ENCODE assay signal across 8 mouse cellular contexts in genomic region chr14:118180117-118180557, GRCm38 (mm10). TPM values are rescaled to one million over a fixed set of nuclear protein-coding genes. Genes with fewer than 3 reads are reported as not detected.
DNase-seq lines count a peak whose midpoint lies in the region; ATAC-seq and TF ChIP-seq lines count a peak whose summit lies in the region.

No protein-coding gene starts in this region.

- H3K79me2 ChIP-seq in myocyte (ENCODE audit: control insufficient read depth, insufficient read depth), result no peaks in the 10 kb centered on the region

- DNase-seq in CD4-positive, CD25-positive, alpha-beta regulatory T cell, adult 2 months (ENCODE audit: low read depth, low spot score), result peak; percentile 81
- peak; percentile 69 for DNase-seq in adrenal gland, postnatal 10 days
- DNase-seq in embryo, embryonic 9.5 days (ENCODE audit: extremely low spot score), result peak; percentile 76
- DNase-seq in heart, adult 18-20 months, result peak; percentile 85 to 87
- DNase-seq in liver, embryonic 14.5 days (ENCODE audit: low read depth in 3 of 3, low spot score in 3 of 3), result peak; percentile 50 to 61 (median 54)
- peak; percentile 57 for DNase-seq in testis, postnatal 10 days (ENCODE audit: low spot score)

- TF ChIP-seq POLR2A in myocyte (IDR thresholded peaks at IDR 0.05; ENCODE audit: insufficient read length, low read depth), result no peak

- H3K4me3 ChIP-seq in intestine, embryonic 16.5 days (ENCODE audit: low read length), result peak overlapping the region; percentile 64
- peak overlapping the region; percentile 59 to 95 for H3K4me3 ChIP-seq in liver, embryonic 14.5 days (ENCODE audit: insufficient read depth in 1 of 2, low read depth in 2 of 2, low read length in 2 of 2)
- peak overlapping the region; percentile 28 for H3K4me3 ChIP-seq in myocyte

- no peaks in the 10 kb centered on the region for H3K9me3 ChIP-seq in intestine, embryonic 16.5 days (ENCODE audit: control insufficient read depth, low read length)
- H3K9me3 ChIP-seq in liver, embryonic 14.5 days (ENCODE audit: control insufficient read depth, low read length), result no peaks in the 10 kb centered on the region

- no peak overlapping the region for H3ac ChIP-seq in myocyte (ENCODE audit: control insufficient read depth, insufficient read length)

- H3K27ac ChIP-seq in intestine, embryonic 16.5 days (ENCODE audit: low read length), result peak overlapping the region; percentile 63
- H3K27ac ChIP-seq in liver, embryonic 14.5 days, result no peak overlapping the region

- under 1% methylated on average over 20 of the region's 20 CpGs for WGBS in intestine, embryonic 16.5 days
- 0% methylated on average over 20 of the region's 20 CpGs for WGBS in liver, embryonic 14.5 days (ENCODE audit: insufficient replicate concordance)

- peak overlapping the region; percentile 67 for H3K4me2 ChIP-seq in intestine, embryonic 16.5 days (ENCODE audit: low read depth, low read length)
- peak overlapping the region; percentile 86 for H3K4me2 ChIP-seq in liver, embryonic 14.5 days (ENCODE audit: low read depth)
- H3K4me2 ChIP-seq in myocyte (ENCODE audit: low read depth), result peak overlapping the region; percentile 93

- TF ChIP-seq EP300 in liver, embryonic 14.5 days (IDR thresholded peaks at IDR 0.05; ENCODE audit: low read depth), result no peak

- H3K9ac ChIP-seq in intestine, embryonic 16.5 days (ENCODE audit: low read depth, low read length), result peak overlapping the region; percentile 69
- H3K9ac ChIP-seq in liver, embryonic 14.5 days (replicated peaks), result peak overlapping the region; percentile 60

- H3K4me1 ChIP-seq in intestine, embryonic 16.5 days (ENCODE audit: control insufficient read depth, insufficient read depth, low read length), result 0 out of 2 replicates have a peak, but pooled peaks cover 3% of the 10 kb centered on the region
- peaks cover 0 to 6% of the 10 kb centered on the region in 2 experiments; a peak in 2 of 4 replicates for H3K4me1 ChIP-seq in liver, embryonic 14.5 days (replicated peaks; ENCODE audit: control insufficient read depth in 2 of 2, insufficient read depth in 2 of 2, low read length in 1 of 2)

- no peaks in the 10 kb centered on the region for H3K27me3 ChIP-seq in intestine, embryonic 16.5 days (replicated peaks; ENCODE audit: control insufficient read depth, insufficient read depth, low read length)
- no peaks in the 10 kb centered on the region for H3K27me3 ChIP-seq in liver, embryonic 14.5 days (ENCODE audit: control insufficient read depth, insufficient read depth, low read length)
- no peaks in the 10 kb centered on the region for H3K27me3 ChIP-seq in myocyte (ENCODE audit: control insufficient read depth, insufficient read depth, insufficient read length)

- ATAC-seq in intestine, embryonic 16.5 days, result peak; percentile 93
- ATAC-seq in liver, embryonic 14.5 days (ENCODE audit: insufficient read depth), result peak; percentile 88

- no peaks in the 10 kb centered on the region for H3K36me3 ChIP-seq in intestine, embryonic 16.5 days (ENCODE audit: control insufficient read depth, insufficient read depth, low read length)
- no peaks in the 10 kb centered on the region for H3K36me3 ChIP-seq in liver, embryonic 14.5 days (replicated peaks; ENCODE audit: control insufficient read depth, insufficient read depth, low read depth)
- H3K36me3 ChIP-seq in myocyte (ENCODE audit: control insufficient read depth, insufficient read depth), result no peaks in the 10 kb centered on the region

- TF ChIP-seq CTCF in liver, embryonic 14.5 days (IDR thresholded peaks at IDR 0.05; ENCODE audit: low read depth), result no peak

TF ChIP-seq in myocyte, 11 proteins besides CTCF, POLR2A, EP300 and RAD21:
- no peak for TF ChIP-seq MYOD1 (IDR thresholded peaks at IDR 0.05; ENCODE audit: control insufficient read depth in 1 of 3, insufficient read length in 2 of 3, low read depth in 2 of 3)
- no peak for TF ChIP-seq MAX (IDR thresholded peaks at IDR 0.05; ENCODE audit: low read depth)
- TF ChIP-seq E2F4 (IDR thresholded peaks at IDR 0.05; ENCODE audit: insufficient read depth), result no peak
- TF ChIP-seq MYOG (IDR thresholded peaks at IDR 0.05; ENCODE audit: control insufficient read depth in 1 of 3, insufficient read depth in 1 of 3, insufficient read length in 2 of 3, low read depth in 2 of 3), result no peak
- no peak for TF ChIP-seq CEBPB (IDR thresholded peaks at IDR 0.05; ENCODE audit: insufficient read depth, poor library complexity, severe bottlenecking)
- no peak for TF ChIP-seq REST (IDR thresholded peaks at IDR 0.05; ENCODE audit: insufficient read depth, insufficient read length)
- no peak for TF ChIP-seq SRF (IDR thresholded peaks at IDR 0.05; ENCODE audit: control insufficient read depth, insufficient read length, low read depth)
- TF ChIP-seq TCF12 (IDR thresholded peaks at IDR 0.05; ENCODE audit: insufficient read depth, poor library complexity, severe bottlenecking), result no peak
- no peak for TF ChIP-seq POLR2AphosphoS2 (IDR thresholded peaks at IDR 0.05; ENCODE audit: insufficient read length, low read depth)
- TF ChIP-seq TCF3 (IDR thresholded peaks at IDR 0.05; ENCODE audit: insufficient read length, low read depth), result no peak
- TF ChIP-seq USF1 (IDR thresholded peaks at IDR 0.05; ENCODE audit: low read depth), result no peak

RNA-seq across cellular contexts. Expression of gene Gpr180, which starts 43.2 kb away (rescaled TPM):
- 10 to 100 TPM; 26.6 to 27.0 TPM for total RNA-seq in adrenal gland, postnatal 10 days (2021)
- total RNA-seq in heart, adult 18-20 months (2021), result 10 to 100 TPM; 19.7 to 20.0 TPM
- 42.3 and 43.1 TPM in 2 replicates for polyA plus RNA-seq in intestine, embryonic 16.5 days (2015; fragmentation: Nextera tagmentation; extraction: Ambion mirVana)
- polyA plus RNA-seq in liver, embryonic 14.5 days (2012; rRNA removed), result 5.8 and 6.1 TPM in 2 replicates
- 9.6 and 9.9 TPM in 2 replicates for polyA plus RNA-seq in liver, embryonic 14.5 days (2014; fragmentation: Nextera tagmentation; extraction: Ambion mirVana)
- polyA plus RNA-seq in myocyte (2012; fragmentation: generic; extraction: Trizol), result 15.8 TPM

RNA-seq across cellular contexts. Expression of gene Tgds, which starts 47.6 kb away (rescaled TPM):
- 10 to 100 TPM; 19.6 to 23.3 TPM for total RNA-seq in adrenal gland, postnatal 10 days (2021)
- 10 to 100 TPM in 1 of 2 experiments, 1 to 10 TPM in 1; 8.4 to 10.5 TPM for total RNA-seq in heart, adult 18-20 months (2021)
- 31.4 and 31.8 TPM in 2 replicates for polyA plus RNA-seq in intestine, embryonic 16.5 days (2015; fragmentation: Nextera tagmentation; extraction: Ambion mirVana)
- 7.3 and 9.9 TPM in 2 replicates for polyA plus RNA-seq in liver, embryonic 14.5 days (2012; rRNA removed)
- 14.2 and 15.8 TPM in 2 replicates for polyA plus RNA-seq in liver, embryonic 14.5 days (2014; fragmentation: Nextera tagmentation; extraction: Ambion mirVana)
- 10.0 TPM for polyA plus RNA-seq in myocyte (2012; fragmentation: generic; extraction: Trizol)

RNA-seq across cellular contexts. Expression of gene Sox21, which starts 56.7 kb away (rescaled TPM):
- total RNA-seq in adrenal gland, postnatal 10 days (2021), result not detected
- under 1 TPM in 1 of 2 experiments, not detected in 1; 0.23 TPM for total RNA-seq in heart, adult 18-20 months (2021)
- polyA plus RNA-seq in intestine, embryonic 16.5 days (2015; fragmentation: Nextera tagmentation; extraction: Ambion mirVana), result not detected in 2 replicates
- 0.01 TPM in 1 of 2 replicates, not detected in the other for polyA plus RNA-seq in liver, embryonic 14.5 days (2012; rRNA removed)
- not detected in 2 replicates for polyA plus RNA-seq in liver, embryonic 14.5 days (2014; fragmentation: Nextera tagmentation; extraction: Ambion mirVana)
- polyA plus RNA-seq in myocyte (2012; fragmentation: generic; extraction: Trizol), result not detected
